Mouse (Mus musculus): ENCODE results near the gene Osbpl10. TPM values are rescaled to one million over a fixed set of nuclear protein-coding genes. Genes with fewer than 3 reads are reported as not detected.

The Osbpl10 gene
- polyA plus RNA-seq, 1 experiment = not detected

DNA sequence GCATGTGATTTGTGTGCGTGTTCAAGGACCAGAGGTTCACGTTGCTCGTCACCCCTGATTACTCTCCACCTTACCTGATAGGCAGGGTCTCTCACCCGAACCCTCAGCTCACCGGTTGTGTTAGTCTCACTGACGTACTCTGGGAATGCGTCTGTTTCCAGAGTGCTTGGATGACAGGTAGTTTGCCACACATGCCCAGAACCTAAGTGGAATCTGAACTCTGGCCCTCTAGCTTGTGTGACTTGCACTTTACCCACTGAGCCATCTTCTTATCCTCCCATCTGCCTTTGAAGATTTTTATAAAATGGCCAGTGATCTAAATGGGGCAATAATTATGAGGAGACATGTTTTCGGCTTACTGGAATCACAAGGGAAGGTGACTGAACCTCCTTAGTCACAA, 68.3 kb downstream of the Osbpl10 start:
- peaks cover 10% of the 10 kb centered on the region for H3K4me1 ChIP-seq (ENCODE audit: control insufficient read depth, insufficient read depth, low read length)

DNA sequence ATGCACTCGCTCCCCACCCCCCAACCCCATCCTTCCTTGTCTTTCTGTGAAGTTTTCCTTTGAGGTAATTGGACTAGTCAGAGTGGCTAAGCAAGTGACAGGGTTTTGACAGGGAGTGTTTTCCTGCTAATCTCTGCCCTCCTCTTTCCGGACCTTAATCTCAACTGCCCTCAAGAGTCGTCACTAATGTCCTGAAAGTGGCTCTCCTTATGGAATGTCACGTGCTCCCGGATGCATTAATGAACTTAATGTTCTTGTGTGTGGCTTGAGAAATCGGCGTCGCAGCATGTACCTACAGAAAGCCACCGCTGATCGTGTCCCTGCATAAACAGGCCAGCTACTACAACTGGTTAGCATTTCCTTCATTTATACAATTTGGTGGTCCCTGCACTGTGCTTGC, 70.0 kb downstream of the Osbpl10 start:
- Histone ChIP-seq H3K4me1 (ENCODE audit: control insufficient read depth, insufficient read depth, low read length) (peaks cover 15% of the 10 kb centered on the region), H3K4me3 (ENCODE audit: insufficient read depth, low read depth, low read length) (no peak overlapping the region), H3K27ac (ENCODE audit: insufficient read depth, low read depth, low read length) (no peak overlapping the region)
- TF ChIP-seq CTCF (IDR thresholded peaks at IDR 0.05; ENCODE audit: insufficient read depth, low read depth, low read length) = no peak
- no peak for TF ChIP-seq POLR2A (IDR thresholded peaks at IDR 0.05; ENCODE audit: insufficient read depth, low read depth, low read length)
- 83% methylated on average over 10 of the region's 10 CpGs for WGBS

More for the DNA sequence above, 68.3 kb downstream of the Osbpl10 start:
- H3K4me3 ChIP-seq (ENCODE audit: insufficient read depth, low read depth, low read length) = no peak overlapping the region
- WGBS = 97% methylated on average over 8 of the region's 8 CpGs
- H3K27ac ChIP-seq (ENCODE audit: insufficient read depth, low read depth, low read length) = no peak overlapping the region
- TF ChIP-seq CTCF (IDR thresholded peaks at IDR 0.05; ENCODE audit: insufficient read depth, low read depth, low read length) = no peak

DNA sequence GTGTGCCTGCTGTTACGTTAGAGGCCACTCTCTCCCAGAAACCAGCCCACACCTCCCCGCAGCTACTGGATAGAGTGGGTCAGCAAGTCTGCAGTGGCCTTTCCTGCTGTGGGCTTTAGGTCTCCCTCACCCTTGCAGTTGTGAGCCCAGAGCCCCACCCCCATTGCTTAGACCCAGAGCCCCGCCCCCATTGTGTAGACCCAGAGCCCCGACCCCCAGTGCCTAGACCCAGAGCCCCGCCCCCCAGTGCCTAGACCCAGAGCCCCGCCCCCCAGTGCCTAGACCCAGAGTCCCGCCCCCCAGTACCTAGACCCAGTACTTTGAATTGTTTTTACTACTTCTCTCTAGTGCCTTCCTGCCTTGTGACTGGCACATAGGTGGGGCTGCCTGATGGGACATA, 70.5 kb downstream of the Osbpl10 start:
- TF ChIP-seq CTCF (IDR thresholded peaks at IDR 0.05; ENCODE audit: insufficient read depth, low read depth, low read length) (no peak), POLR2A (IDR thresholded peaks at IDR 0.05; ENCODE audit: insufficient read depth, low read depth, low read length) (no peak)
- WGBS = 66% methylated on average over 7 of the region's 7 CpGs
- peaks cover 15% of the 10 kb centered on the region for H3K4me1 ChIP-seq (ENCODE audit: control insufficient read depth, insufficient read depth, low read length)

DNA sequence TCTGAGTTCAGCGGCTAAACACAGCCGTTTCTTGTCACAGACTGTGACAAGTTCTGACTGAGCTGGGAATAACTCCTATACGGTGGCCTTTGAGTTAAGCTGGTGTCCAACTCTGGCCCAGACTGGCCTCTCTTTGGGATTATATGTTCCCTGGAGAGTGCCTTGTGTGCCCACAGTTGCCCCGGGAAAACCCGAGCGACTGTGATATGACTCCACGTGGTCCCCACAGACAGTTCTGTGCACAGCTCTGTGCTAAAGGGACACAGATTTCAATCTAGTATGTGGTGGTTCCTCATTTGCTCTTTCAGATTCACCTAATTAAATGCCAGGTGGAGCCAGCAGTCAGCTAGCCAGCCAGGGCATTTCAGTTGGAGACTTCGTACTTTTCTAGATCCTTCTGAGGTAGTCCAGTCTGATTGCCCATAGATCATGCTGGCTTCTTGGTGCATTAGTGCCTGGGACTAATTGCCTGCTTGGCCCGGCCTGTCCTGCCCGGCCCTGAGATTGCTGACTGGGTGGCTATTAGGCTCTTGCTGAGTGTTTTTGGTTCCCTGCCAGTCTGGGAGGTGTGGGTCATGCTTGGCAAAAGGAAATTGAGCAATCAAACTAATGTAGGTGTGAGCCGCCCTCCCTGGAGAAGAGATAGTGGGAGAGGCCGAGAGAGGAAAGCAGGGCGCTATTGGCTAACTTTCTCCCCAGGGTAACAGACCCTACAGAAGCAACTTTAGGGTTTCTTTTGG, 71.8 kb downstream of the Osbpl10 start:
- 83% methylated on average over 13 of the region's 13 CpGs for WGBS
- Histone ChIP-seq H3K27ac (ENCODE audit: insufficient read depth, low read depth, low read length) (no peak overlapping the region), H3K4me1 (ENCODE audit: control insufficient read depth, insufficient read depth, low read length) (peaks cover 9% of the 10 kb centered on the region; the same call in 1 of the 2 replicates), H3K4me3 (ENCODE audit: insufficient read depth, low read depth, low read length) (no peak overlapping the region)
- no peak for TF ChIP-seq POLR2A (IDR thresholded peaks at IDR 0.05; ENCODE audit: insufficient read depth, low read depth, low read length)
- TF ChIP-seq CTCF (IDR thresholded peaks at IDR 0.05; ENCODE audit: insufficient read depth, low read depth, low read length) = no peak

More for the DNA sequence above, 70.5 kb downstream of the Osbpl10 start:
- Histone ChIP-seq H3K27ac (ENCODE audit: insufficient read depth, low read depth, low read length) (no peak overlapping the region), H3K4me3 (ENCODE audit: insufficient read depth, low read depth, low read length) (no peak overlapping the region)

DNA sequence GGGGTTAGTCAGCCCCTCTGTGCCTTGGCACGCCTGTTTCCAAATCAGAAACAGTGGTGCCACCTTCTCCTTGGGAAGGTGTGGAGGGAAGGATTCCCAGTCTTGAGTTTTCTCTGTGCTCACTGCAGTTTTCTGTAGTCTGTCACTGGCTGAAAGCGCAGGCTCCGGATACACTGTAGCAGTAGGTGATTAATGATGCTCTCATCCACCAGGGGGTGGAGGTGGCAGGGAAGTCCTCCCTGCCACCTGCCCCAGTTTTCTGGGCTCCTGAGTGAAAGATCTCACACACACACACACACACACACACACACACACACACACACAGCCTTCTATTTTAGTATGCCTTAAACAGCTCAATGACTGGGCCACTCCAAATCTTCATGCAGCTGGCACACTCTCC, 73.6 kb downstream of the Osbpl10 start:
- WGBS = 80% methylated on average over 3 of the region's 3 CpGs
- peaks cover 9% of the 10 kb centered on the region; the same call in 1 of the 2 replicates for H3K4me1 ChIP-seq (ENCODE audit: control insufficient read depth, insufficient read depth, low read length)
- H3K4me3 ChIP-seq (ENCODE audit: insufficient read depth, low read depth, low read length) = no peak overlapping the region
- TF ChIP-seq POLR2A (IDR thresholded peaks at IDR 0.05; ENCODE audit: insufficient read depth, low read depth, low read length) = no peak
- TF ChIP-seq CTCF (IDR thresholded peaks at IDR 0.05; ENCODE audit: insufficient read depth, low read depth, low read length) = no peak
- no peak overlapping the region for H3K27ac ChIP-seq (ENCODE audit: insufficient read depth, low read depth, low read length)

DNA sequence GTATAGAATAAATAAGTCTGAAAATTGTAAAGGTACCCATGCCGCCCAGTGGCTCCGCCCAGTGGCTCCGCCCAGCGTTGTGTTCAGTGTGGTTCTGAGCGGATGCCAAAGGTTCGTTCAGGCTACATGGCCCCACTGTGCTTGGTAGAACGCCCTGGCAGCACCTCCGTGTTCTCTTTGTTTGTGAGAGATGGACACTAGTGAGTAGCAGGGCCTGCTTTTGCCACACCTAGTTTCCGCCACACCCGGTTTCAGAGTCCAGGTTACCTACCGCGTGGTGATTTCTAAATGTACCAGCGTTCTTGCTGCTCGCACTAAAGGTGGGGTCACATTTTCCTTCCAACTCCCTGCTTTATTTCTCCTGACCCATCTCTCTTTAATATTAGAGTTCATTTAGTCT, 75.4 kb downstream of the Osbpl10 start:
- 98% methylated on average over 14 of the region's 14 CpGs for WGBS
- Histone ChIP-seq H3K4me3 (ENCODE audit: insufficient read depth, low read depth, low read length) (no peak overlapping the region), H3K27ac (ENCODE audit: insufficient read depth, low read depth, low read length) (no peak overlapping the region), H3K4me1 (ENCODE audit: control insufficient read depth, insufficient read depth, low read length) (peaks cover 9% of the 10 kb centered on the region; the same call in 1 of the 2 replicates)
- TF ChIP-seq CTCF (IDR thresholded peaks at IDR 0.05; ENCODE audit: insufficient read depth, low read depth, low read length) (no peak), POLR2A (IDR thresholded peaks at IDR 0.05; ENCODE audit: insufficient read depth, low read depth, low read length) (no peak)

DNA sequence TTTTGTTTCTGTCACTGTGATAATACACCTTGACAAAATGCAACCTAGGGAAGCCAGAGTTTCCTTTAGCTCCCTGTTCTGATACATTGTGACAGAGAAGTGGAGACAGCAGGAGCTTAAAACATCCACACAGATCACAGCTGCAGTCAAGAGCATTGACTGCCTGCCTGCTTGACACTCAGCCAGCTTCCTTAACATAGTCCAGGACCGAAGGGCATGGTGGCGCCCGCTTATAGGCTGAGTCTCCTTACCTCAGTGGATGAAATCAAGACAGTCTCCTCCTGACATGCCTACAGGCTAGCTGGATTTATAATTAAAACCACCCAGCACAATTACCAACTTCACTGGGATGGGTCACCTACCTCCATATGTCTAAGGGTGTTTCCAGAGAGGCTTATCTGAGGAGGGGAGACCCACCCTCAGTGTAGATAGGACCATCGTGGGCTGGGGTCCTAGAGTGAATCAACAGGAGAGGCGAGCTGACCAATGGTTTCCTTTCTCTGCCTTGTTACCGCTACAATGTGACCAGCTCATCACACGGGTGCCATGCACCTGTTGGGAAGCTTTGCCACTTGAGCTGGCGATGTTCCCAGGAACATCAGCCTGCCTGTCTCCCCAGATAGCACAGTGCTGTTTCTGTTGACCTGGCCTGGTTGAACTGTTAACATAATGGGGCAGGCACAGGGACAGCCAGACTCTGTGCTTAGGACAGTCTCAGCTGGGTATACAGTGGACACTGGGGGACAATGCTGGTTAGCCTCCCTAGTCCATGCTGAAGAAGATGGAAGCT, 76.9 kb downstream of the Osbpl10 start:
- no peak overlapping the region for H3K27ac ChIP-seq (ENCODE audit: insufficient read depth, low read depth, low read length)
- no peak for TF ChIP-seq POLR2A (IDR thresholded peaks at IDR 0.05; ENCODE audit: insufficient read depth, low read depth, low read length)
- TF ChIP-seq CTCF (IDR thresholded peaks at IDR 0.05; ENCODE audit: insufficient read depth, low read depth, low read length) = no peak
- peaks cover 8% of the 10 kb centered on the region; the same call in 1 of the 2 replicates for H3K4me1 ChIP-seq (ENCODE audit: control insufficient read depth, insufficient read depth, low read length)
- H3K4me3 ChIP-seq (ENCODE audit: insufficient read depth, low read depth, low read length) = no peak overlapping the region
- WGBS = 75% methylated on average over 8 of the region's 8 CpGs

DNA sequence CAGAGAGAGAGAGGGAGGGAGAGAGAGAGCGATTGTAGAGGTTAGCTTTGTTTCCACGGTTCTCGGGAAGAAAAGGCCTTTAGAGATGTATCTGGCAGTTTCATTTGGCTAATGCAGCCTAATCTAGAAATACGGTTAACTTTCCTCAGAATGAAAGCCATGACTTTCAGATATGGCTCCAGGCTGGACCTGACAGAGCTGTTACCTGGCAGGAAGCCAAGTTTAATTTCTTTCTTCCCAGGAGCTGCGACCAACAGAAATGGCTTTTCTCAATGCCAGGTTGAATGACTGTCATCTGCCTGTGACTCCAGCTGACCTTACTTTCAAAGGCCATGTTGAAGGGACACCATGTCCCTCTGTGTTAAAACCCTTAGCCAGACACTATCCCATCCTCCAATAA, 80.4 kb downstream of the Osbpl10 start:
- 58% methylated on average over 5 of the region's 5 CpGs for WGBS

DNA sequence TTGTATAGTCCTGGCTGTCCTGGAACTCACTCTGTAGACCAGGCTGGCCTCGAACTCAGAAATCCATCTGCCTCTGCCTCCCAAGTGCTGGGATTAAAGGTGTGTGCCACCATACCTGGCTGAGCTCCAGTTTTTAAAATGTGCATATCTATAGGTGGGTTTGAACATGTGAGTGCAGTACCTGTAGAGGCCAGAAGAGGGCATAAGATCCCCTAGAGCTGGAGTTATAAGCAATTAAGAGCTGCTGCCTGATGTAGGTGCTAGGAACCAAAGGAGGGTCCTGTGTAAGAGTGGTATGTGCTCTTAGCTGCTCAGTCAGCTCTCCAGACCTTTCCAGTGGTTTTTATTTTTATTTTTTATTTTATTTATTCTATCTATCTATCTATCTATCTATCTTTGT, 86.5 kb downstream of the Osbpl10 start:
- 89% methylated on average over 1 of the region's 1 CpGs for WGBS
- Histone ChIP-seq H3K4me3 (ENCODE audit: insufficient read depth, low read depth, low read length) (no peak overlapping the region), H3K27ac (ENCODE audit: insufficient read depth, low read depth, low read length) (no peak overlapping the region), H3K4me1 (ENCODE audit: control insufficient read depth, insufficient read depth, low read length) (peaks cover 12% of the 10 kb centered on the region)
- TF ChIP-seq CTCF (IDR thresholded peaks at IDR 0.05; ENCODE audit: insufficient read depth, low read depth, low read length) (no peak), POLR2A (IDR thresholded peaks at IDR 0.05; ENCODE audit: insufficient read depth, low read depth, low read length) (no peak)

More for the DNA sequence above, 80.4 kb downstream of the Osbpl10 start:
- TF ChIP-seq POLR2A (IDR thresholded peaks at IDR 0.05; ENCODE audit: insufficient read depth, low read depth, low read length) (no peak), CTCF (IDR thresholded peaks at IDR 0.05; ENCODE audit: insufficient read depth, low read depth, low read length) (no peak)
- Histone ChIP-seq H3K27ac (ENCODE audit: insufficient read depth, low read depth, low read length) (no peak overlapping the region), H3K4me3 (ENCODE audit: insufficient read depth, low read depth, low read length) (no peak overlapping the region), H3K4me1 (ENCODE audit: control insufficient read depth, insufficient read depth, low read length) (no peaks in the 10 kb centered on the region; the same call in 1 of the 2 replicates)
